Comparison of ENCODE assay signal across 28 mouse cellular contexts in genomic region chr10:56809006-56809405, GRCm38 (mm10).
"Had no signal": no experiment of that assay in that cellular context is flagged by ENCODE, and none has a peak within 500 bp of the region (broad histone marks: within the 10 kb centered on the region; RNA-seq: fewer than 3 reads in every experiment).

No protein-coding gene starts in this region.

- H3K4me1 ChIP-seq: embryonic facial prominence, embryonic 10.5 days; embryonic facial prominence, embryonic 15.5 days; forebrain, embryonic 10.5 days; forebrain, embryonic 12.5 days; forebrain, embryonic 13.5 days; forebrain, embryonic 15.5 days had no signal

- H3K4me2 ChIP-seq: embryonic facial prominence, embryonic 12.5 days; embryonic facial prominence, embryonic 13.5 days; embryonic facial prominence, embryonic 15.5 days; forebrain, embryonic 12.5 days; forebrain, embryonic 13.5 days; forebrain, embryonic 15.5 days had no signal

- H3K4me3 ChIP-seq: embryonic facial prominence, embryonic 10.5 days; embryonic facial prominence, embryonic 12.5 days; embryonic facial prominence, embryonic 13.5 days; embryonic facial prominence, embryonic 15.5 days; erythroblast, embryonic 14.5 days; forebrain, embryonic 10.5 days; forebrain, embryonic 12.5 days; forebrain, embryonic 13.5 days; forebrain, embryonic 15.5 days; gastrocnemius, adult 2 months had no signal

- H3K9ac ChIP-seq: embryonic facial prominence, embryonic 12.5 days; embryonic facial prominence, embryonic 13.5 days; embryonic facial prominence, embryonic 15.5 days; forebrain, embryonic 12.5 days; forebrain, embryonic 13.5 days; forebrain, embryonic 15.5 days; forebrain, postnatal 0 days had no signal

- DNase-seq: cerebellum, adult 2 months; cerebellum, adult 8-10 months; cerebellum, adult 9-10 months; cerebellum, adult 9-11 months; cerebellum, postnatal 10 days; cerebellum, postnatal 14 days; cerebellum, postnatal 25 days; cerebellum, postnatal 36 days; embryo, embryonic 11 days; forebrain, postnatal 0 days; gastrocnemius, adult 2 months; gastrocnemius, postnatal 10 days; gastrocnemius, postnatal 14 days; gastrocnemius, postnatal 25 days; gastrocnemius, postnatal 36 days; heart, adult 11 months; heart, adult 18-20 months had no signal

- ATAC-seq: forebrain, embryonic 13.5 days; forebrain, embryonic 14.5 days; forebrain, embryonic 15.5 days; forebrain, embryonic 16.5 days; forebrain, postnatal 0 days had no signal

- H3K27me3 ChIP-seq: embryonic facial prominence, embryonic 12.5 days; embryonic facial prominence, embryonic 13.5 days; embryonic facial prominence, embryonic 15.5 days; forebrain, embryonic 12.5 days; forebrain, embryonic 13.5 days; forebrain, embryonic 15.5 days had no signal

- H3K27ac ChIP-seq: embryonic facial prominence, embryonic 10.5 days; embryonic facial prominence, embryonic 12.5 days; embryonic facial prominence, embryonic 13.5 days; embryonic facial prominence, embryonic 15.5 days; forebrain, embryonic 10.5 days; forebrain, embryonic 12.5 days; forebrain, embryonic 13.5 days; forebrain, embryonic 15.5 days; gastrocnemius, adult 2 months had no signal

- H3K9me3 ChIP-seq: embryonic facial prominence, embryonic 10.5 days; embryonic facial prominence, embryonic 12.5 days; embryonic facial prominence, embryonic 13.5 days; embryonic facial prominence, embryonic 15.5 days; forebrain, embryonic 10.5 days; forebrain, embryonic 12.5 days; forebrain, embryonic 13.5 days; forebrain, embryonic 15.5 days had no signal

- H3K36me3 ChIP-seq: embryonic facial prominence, embryonic 10.5 days; embryonic facial prominence, embryonic 12.5 days; embryonic facial prominence, embryonic 13.5 days; embryonic facial prominence, embryonic 15.5 days; forebrain, embryonic 10.5 days; forebrain, embryonic 12.5 days; forebrain, embryonic 15.5 days had no signal
